Mouse (Mus musculus) liver, adult 2 months (tissue): ENCODE measurements at regions not wholly inside any gene's neighbourhood (a gene's known extent, or its start where the extent isn't known, plus 50 kb on each side); places are given as distances from the start of the nearest gene placed in this dataset.

ENCODE experiments used
- CTCF ChIP-seq: fragments of 200-500 bp; IDR thresholded peaks from 2 replicates; pipeline ENCODE4 v1.5.1; 2011; ENCODE audit warnings: low read depth, low read length, control low read depth
- POLR2A ChIP-seq: fragments of 200-500 bp; IDR thresholded peaks from 2 replicates; pipeline ENCODE4 v1.6.1; 2011; ENCODE audit warnings: low read length, control low read depth; ENCODE audit not compliant: insufficient read depth; ENCODE audit errors: extremely low read depth

- TF ChIP-seq CTCF (no peak), POLR2A (no peak)
These were observed 62.9 kb upstream of the Ppm1h start for GRCm38 (mm10) chr10:122615658-122616057.
